Mouse (Mus musculus) left cerebral cortex, adult 8-10 months (tissue): ENCODE data around the gene Mrpl18. TPM values are rescaled to one million over a fixed set of nuclear protein-coding genes. Genes with fewer than 3 reads are reported as not detected.
"Not testable (repeated sequence)": the region's sequence is repeated elsewhere in the genome, so short reads cannot be mapped to it uniquely, and the experiment has no call there.

Source experiments
- DNase-seq, 2 experiments: peaks; one replicate each; pipeline ENCODE4 v3.0.0; 2022; ENCODE audit warnings: low spot score in 2 of 2
- total RNA-seq, 4 experiments: library from RNA; stranded (reverse); gene quantifications; 2 replicates each; pipeline ENCODE4 v1.2.4; 2022

The Mrpl18 gene
- total RNA-seq, 4 experiments from 2014 or later, result 54.3 to 65.1 (median 61.2) TPM

DNA sequence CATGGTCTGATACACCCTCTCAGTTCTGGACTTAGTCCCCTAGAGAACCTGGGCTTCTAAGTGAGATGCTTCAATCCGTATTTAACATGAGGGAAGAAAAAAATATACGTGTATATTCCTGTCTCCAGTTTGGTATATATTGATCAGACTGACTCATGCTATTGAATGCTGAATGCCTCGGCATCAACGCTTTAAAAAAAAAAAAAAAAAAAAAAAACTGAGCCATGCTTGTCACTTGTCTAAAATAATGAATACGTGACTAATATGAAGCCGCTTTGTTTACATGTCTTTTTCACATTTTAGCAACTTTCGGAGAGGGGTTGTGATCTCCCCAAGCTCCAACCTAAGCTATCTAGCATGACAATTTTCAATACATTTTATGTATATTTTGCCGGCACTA is 5.8 kb downstream of the Mrpl18 start:
- no peak for DNase-seq

DNA sequence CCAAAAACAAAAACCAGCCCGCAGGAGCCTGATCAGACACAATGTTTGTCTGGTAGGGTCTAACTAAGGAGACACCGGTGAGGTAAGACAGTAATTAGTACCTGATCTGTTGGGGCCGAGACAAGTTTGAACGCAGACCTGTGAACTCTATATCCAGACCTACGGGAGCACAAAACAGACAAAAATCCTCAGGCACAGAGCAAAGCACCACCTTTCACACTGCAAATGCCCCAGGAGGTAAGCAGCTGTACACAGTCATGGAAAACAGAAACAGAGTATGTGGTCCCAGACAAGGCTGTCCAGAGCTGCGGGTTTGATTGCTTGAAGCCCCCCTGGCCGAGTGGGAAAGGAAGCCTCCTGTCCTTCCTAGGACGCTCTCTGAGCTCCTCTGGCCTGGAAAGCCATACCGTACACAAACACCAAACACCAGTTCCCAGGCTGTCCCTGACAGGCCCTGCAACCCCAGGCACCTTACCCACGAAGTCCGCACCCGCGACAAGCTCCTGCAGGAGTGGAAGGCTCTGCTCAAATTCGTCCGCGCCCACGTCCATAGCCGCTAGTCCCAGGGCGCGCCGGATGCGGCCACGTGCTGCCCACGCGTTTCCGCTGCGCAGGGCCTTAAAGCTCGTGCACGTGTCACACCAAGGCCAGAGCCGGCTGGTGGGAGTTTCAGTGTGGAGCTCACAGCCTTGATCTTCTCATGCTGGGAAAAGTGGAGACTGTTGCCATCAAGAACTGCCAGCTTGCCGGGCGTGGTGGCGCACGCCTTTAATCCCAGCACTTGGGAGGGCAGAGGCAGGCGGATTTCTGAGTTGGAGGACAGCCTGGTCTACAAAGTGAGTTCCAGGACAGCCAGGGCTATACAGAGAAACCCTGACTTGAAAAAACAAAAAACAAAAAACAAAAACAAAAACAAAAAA is 6.5 kb downstream of the Mrpl18 start, which contains the start of gene Pnldc1:
TSS of gene Pnldc1 (minus strand) at position 870 of the 920 bp plus-strand sequence.
- no peak for DNase-seq

DNA sequence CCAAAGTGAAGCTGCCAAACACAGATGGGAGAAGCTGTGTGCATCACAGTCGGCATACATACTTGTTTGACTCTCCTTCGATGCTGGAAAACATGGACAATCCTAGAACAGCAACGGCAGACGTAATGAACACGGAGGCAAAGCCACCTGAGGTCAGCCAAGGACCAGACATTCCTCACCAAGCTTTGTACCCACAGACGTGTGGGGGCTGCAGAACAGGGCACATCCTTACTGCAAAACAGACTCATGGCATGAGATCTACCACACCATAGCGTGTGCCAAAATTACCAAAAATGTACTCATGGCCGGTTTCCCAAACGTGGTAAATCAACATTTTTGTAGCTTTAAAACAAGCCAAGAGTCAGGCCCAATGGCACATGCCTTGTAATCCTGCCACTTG is 9.7 kb downstream of the Mrpl18 start:
- DNase-seq, result no peak

DNA sequence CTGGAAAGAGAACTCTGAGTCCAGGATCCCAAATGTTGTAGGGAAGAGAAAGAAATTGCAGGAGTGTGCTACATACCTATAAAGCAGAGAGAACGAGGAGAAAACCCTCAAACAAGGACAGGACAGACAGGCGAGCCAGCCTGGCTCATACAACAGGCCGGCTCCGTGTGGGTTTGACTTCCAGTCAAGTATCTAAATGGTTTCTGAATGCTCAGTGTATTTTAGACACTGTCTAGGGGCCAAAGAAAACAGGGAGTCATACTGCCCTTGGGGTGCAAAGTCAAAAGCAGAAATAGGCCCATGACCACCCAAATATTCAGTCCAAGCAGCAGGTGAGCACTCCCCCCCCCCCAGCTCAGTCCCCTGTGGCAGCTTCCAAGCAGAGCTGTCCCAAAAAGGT is 10.3 kb downstream of the Mrpl18 start:
- no peak for DNase-seq

DNA sequence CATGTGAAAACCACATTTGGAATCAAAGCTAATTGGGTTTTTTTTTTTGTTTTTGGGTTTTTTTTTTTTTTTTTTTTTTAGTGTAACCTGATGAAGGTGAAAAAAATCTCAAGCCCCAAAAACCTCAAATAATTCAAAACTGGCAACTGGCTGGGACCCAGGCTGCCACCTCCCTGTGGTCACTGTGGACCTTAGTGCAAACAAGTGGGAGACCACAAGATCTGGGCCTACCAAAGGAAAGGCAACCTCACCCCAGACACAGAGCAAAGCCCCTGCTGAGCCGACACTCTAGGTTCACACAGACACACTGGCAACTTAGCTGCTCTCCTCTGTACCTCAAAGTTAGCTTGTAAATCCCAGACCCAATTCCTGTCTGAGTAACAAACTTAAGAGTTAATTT is 11.8 kb downstream of the Mrpl18 start:
- DNase-seq, result no peak

DNA sequence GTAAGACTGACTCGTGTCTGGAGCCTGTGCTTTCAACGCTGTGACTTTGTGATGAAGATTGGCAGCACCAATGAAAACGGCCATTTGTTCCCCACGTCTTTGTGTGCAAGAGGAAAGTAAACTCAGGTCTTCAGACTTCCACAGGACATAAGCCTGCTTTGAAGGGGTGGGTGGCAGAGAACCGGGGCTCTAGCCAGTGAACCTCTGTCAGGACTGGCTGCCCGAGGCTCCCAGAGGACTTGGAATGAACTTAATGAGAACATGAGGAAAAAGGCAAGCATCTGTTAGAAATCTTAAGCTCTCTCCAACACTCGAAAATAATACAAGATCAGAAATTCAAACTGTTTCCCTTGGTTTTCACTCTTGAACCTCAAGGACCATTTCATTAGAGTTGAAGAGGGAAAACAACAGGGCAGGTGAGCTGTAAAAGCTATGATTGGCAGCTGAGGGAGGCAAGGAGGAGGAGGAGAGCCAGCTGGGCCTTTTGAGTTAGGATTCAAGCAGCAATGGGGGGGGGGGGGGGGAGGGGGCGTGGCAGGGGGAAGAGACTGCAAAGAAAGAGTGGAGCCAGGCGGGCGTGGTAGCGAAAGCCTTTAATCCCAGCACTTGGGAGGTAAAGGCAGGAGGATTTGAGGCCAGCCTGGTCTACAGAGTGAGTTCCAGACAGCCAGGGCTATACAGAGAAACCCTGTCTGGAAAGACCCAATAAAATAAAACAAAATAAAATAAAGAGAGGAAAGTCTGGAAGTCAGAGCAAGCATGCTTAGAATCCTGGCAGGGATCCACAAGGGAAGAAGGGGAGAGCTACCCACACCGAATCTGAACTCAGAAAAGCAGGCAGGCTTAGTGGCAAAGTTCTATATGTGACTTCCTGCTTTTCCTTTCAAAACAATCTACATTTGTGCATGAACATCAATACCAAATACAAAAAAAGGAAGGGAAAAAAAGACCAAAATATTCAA is 12.5 kb downstream of the Mrpl18 start:
- no peak for DNase-seq

DNA sequence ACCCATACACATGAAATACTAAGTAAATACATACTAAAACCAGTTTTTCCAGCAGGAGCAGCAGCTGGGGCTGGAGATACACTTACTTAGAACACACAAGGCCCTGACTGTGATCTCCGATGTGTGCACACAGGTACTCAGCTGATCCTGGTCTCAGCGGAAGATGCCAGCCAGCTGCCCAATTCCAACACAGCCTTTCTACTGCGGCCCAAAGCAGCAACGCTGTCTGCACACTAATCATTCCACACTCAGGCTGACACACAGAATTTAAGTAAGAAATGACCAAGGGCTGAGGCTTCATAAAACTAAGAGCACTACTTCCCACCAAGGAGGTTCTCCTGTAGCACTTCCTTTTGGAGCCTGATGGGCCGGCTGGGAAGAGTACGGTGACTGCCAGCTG is 13.9 kb downstream of the Mrpl18 start:
- DNase-seq, result no peak

DNA sequence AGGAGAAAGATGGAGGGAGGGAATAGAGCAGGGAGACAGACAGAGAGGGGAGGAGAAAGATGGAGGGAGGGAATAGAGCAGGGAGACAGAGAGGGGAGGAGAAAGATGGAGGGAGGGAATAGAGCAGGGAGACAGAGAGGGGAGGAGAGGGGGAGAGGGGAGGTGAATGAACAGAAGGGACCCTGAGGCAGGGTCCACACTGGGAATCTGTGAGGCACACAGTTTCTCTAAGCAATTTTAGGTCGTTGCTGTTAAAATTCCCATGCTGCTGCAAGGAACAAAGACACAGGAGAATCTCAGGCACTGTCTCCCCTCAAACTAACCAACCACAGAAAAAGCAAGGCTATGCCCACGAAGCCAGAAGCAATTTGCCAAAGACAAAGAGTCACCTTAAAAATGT is 17.5 kb downstream of the Mrpl18 start:
- DNase-seq, result not testable (repeated sequence)

DNA sequence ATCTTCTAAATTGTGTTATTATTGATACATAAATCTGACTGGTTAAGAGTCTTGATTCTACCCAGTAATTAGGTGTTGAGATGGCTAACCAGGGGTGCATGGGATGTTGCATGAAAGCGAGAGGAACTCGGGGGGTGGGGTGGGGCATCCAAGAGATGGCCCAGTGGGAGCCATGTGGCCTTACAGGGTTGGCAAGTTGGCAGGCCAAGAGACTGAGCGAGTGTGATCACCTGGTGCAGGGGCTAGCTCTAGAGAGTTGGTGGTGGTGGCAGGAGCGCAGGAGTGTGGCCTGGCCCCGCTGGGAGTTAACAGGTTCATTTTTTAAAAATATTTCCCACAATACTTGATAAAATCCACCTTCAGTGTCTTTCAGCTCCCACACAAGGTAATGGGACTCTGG is 18.5 kb downstream of the Mrpl18 start:
- DNase-seq, result no peak

DNA sequence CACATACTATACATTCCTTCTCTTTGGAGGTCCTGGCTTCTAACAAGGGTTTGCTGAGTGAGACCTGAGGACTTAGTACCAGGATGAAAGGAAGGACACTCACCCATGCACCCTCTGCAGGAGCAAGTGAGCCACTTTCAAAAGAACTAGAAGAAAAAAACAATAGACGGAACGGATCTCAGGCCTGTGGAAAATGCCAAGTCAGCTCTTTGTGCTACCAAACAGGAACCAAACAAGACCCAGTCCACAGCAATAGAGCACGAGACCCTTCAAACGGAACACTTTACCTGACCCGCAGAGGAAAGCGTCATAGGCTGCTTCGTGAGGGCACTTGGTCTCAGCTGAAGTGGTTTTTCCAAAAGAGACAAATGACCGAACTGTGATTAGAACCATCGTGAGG is 24.1 kb downstream of the Mrpl18 start:
- DNase-seq, result no peak

DNA sequence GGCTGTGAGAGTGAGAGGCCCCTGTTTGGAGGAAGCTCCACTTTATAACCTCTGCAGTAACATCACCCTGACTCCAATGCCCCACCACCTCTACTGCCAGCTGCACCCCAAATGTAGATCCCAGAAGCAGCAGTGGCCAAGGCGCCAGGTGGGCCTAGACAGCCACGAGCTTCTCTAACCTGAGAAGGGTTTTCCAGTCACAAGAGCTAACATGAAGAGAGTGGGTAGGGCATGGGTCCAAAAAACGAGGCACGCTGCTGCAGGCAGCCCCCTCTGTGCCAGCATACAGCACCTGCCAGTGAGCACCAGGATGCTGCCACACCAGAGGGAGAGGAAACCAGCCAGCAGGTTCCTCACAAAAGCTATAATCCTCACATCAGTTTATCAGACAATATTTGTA is 25.1 kb downstream of the Mrpl18 start:
- DNase-seq, result no peak

DNA sequence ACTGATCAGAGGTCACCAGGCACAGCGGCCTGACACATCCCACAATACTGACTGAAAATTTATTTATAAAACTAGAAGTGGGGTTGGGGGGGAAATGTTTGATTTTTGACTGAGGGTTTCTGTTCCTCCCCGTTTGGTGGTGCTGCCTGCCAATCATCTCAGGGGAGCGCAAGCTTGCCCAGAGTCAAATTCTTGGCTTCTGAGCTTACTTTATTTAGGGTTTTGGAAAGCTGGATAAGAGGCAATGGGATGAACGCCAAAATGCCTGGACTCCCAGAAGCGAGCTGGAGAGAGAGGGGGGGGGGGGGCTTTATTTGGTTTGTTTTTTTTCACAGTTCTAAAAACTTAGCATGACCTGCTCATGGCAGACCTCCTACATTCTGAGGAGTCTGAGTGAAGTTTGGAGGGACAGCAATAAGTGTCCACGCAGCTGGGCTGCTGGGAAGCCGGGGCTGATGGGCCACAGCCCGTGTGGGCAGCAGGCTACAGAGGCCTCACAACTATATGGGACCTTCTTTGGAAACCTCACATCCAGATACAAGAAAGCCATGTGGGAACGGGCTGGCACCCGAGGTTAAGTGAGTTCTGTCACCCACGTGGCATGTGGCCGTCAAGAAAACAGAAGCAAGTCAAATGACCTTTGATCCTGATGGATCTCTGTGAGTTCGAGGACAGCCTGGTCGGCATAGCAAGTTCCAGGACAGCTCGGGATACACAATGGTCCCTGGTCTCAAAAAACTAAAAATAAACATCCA is 28.9 kb downstream of the Mrpl18 start:
- DNase-seq, result no peak

DNA sequence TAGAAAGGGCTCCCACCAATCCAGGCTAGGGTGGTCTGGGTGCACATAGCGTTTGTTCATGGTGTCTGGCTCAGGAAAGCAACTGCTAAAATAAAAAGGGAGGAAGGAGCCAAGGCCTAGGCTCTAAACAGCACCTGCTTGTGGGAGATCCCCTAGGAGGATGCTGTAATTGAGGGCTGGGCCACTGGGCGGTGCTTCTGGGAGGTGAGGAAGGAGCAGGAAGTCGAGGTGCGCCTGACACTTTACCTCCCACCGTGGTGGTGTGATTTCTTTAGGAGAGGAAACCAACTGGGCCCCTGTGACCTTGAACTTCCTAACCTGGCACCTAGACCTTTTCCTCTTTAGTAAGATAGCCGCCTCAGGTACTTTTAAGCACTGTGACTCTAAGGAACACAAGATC is 29.5 kb downstream of the Mrpl18 start:
- no peak for DNase-seq

DNA sequence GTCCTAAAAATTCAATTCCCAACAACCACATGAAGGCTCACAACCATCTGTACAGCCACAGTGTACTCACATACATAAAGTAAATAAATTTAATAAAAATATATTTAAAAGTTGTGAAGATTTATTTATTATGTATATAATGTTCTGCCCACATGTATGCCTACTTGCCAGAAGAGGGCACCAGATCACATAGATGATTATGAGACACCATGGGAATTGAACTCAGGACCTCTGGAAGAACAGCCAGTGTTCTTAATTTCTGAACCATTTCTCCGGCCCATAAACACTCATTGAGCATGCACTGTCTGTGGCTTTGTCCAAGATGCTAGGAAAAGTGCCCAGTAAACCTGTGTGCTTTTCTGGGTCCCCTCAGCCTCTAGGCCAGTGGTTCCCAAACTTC is 34.9 kb downstream of the Mrpl18 start:
- DNase-seq, result no peak

DNA sequence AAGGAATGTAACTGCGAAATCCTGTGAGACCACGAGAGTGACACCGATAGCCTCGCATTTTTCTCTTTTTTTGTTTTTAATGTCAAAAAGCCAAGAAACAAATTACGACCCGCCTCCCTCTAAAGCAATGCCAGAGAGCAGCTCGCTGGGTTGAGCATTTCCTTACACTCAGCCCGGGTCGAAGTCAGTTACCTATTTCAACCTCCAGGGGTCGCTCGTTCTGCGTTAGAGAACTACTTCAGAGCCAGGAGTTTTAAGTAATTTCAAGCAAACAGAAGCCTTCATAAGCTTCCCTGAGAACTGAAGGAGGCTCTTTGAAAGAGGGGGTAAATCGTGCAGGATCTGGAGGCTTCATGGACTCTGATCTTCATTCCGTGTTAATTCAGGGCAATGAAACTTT is 36.0 kb downstream of the Mrpl18 start:
- peak; percentile 58 to 74 for DNase-seq

DNA sequence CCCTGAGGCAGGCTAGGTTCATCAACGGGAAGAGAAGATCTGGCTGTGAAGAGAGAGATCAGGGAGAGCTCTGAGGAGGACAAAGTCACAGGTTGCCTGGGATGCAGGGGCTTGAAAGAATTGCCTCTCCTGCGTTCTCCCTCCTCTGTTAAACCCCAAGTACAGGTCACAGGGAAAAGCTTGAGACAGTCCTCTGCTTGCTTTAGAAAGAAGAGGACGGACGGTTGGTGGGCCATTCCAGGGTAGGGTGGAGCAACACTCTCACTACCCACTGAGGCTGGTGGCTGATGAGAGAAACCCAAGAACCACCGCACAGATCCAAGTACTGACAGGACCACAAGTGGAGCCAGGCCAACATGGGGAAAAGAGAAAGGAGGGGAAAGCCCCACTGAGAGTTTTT is 40.4 kb downstream of the Mrpl18 start, which contains the start of gene Mrgprh:
TSS of gene Mrgprh (plus strand) at position 301 of the 400 bp plus-strand sequence.
- DNase-seq, result no peak

DNA sequence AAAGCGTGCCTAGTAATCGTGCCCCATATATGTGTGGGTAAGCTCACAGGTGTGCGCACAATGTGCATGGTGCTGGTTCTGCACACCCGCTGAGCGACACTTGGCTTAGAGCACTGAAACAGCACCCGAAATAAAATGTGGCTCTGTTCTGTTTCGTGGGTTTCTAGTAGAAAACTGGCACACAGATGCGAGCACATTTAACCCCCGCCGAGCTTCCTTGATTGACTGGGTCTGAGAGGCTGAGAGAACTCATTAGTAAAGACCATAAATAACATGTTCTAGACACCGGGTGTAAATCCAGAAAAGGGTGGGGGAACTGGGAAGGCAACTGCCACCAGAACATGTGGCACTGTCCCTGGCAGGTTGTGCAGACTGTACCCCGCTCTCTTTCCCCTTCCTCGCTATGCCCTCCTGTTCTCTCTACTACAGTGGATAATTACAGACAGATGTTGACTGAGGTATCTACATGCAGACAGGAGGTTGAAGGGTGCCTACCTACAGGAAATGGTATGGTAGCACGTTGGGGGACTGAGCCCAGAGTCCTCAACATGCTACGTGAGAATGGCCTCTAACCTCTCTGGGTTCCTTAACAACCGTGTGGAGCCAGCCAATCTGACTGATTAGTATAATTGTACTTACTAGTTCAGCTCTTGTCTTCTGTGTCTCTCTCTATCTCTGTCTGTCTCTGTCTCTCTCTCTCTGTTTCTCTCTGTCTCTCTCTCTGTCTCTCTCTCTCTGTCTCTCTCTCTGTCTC is 43.7 kb downstream of the Mrpl18 start:
- peak in 1 of 2 experiments; percentile 70 for DNase-seq

DNA sequence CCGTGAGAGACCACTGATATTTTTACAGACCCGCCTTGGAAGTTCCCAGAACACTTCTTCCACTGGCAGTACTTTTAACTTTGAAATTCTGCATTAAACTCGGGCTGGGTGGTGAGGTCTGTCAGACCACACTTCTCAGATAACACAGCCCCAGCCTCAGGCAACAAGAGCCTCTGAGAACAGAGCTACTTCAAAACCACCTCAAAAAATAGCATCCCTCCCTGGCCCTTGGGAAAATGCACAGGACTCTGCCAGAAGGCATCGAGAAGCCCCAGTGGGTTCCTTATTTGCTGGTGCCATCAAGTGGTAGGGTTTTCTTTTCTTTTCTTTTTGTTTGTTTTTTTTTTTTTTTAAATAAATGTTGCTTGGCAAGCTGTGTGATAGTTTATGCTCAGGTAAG is 47.5 kb downstream of the Mrpl18 start:
- no peak for DNase-seq

DNA sequence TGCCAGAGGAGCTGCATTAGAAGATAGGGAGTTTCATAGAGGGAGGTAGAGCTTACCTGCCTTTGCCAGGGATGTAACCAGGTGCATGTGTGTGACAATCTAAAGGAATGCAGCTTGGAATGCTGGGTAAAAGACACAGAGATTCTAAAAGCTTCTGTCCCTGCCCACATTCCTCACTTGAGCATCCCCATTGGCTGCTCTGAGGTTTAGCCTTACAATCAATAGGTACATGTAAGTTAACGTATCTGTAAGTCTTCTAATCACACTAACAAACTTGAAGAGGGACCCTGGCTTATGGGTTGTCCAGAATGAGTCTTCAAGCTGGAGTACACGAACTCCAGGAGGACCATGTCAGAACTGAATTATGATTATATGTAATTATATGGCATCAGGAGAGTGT is 48.1 kb downstream of the Mrpl18 start, which contains the start of gene Mas1:
TSS of gene Mas1 (minus strand) at position 101 of the 400 bp plus-strand sequence.
- no peak for DNase-seq

DNA sequence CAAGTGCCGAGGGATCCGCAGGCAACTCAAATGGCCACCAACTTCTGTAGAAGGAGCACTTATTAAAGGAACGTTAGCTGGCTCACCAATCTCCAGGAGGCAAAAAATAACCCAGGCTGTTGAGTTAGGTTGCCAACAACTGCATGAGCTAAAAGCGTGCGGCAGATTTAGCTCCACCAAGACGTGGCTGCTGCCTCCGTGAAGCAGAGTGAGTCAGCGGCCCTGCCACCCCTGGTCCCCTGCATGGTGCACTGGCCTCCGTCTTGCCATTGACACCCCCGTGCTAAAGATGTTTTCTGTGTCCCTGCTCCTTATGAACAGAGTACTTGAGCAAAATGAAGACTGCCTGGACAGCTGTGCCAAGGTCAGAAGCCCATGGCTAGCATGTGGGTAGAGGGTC is 49.3 kb downstream of the Mrpl18 start:
- peak in 1 of 2 experiments; percentile 85 for DNase-seq
